Mouse (Mus musculus): ENCODE measurements around the gene Cdk5r2.

DNA sequence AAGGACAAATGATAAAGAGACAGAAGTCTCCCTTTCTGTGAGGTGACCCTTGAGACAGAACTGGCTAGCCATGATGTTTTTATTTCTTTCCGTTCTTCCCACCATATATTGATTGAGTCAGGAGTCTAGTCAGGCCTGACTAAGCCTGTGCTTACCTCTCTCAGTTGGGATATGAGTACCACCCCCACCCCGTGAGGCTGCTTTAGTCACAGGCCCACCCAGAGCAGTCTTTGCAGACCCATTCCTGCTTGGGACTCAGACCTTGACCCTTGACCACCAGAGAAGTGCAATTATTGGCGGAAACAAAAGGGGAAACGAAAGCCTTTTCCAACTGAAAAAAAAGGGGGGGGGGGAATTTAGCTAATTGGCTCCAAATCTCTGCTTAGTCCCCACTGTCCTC lies 2.9 kb downstream of the Cdk5r2 start:
- no peak for TF ChIP-seq POLR2A (IDR thresholded peaks at IDR 0.05; ENCODE audit: insufficient read depth, low read depth, low read length)
- no peak for TF ChIP-seq CTCF (IDR thresholded peaks at IDR 0.05)

All from heart, adult 2 months (tissue).